Mouse (Mus musculus) heart, adult 18-20 months (tissue): ENCODE results near the gene Ly75. TPM values are rescaled to one million over a fixed set of nuclear protein-coding genes. Genes with fewer than 3 reads are reported as not detected.

Experiments
- DNase-seq, 2 experiments: peaks; one replicate each; pipeline ENCODE4 v3.0.0; 2021 to 2022; ENCODE audit warnings: mixed read lengths in 1 of 2
- long read RNA-seq, 2 experiments: library from polyadenylated mRNA; stranded (forward); transcript quantifications; one replicate each; pipeline ENCODE4 v2.0.0; 2021
- total RNA-seq, 2 experiments: library from RNA; stranded (reverse); gene quantifications; 2 replicates each; pipeline ENCODE4 v1.2.3; 2021

Gene Ly75
- 1 to 10 TPM; 1.1 to 1.6 TPM for total RNA-seq
- long read RNA-seq, experiment 1 = 0 reads
- long read RNA-seq, experiment 2 = 0 reads

GRCm38 (mm10) chr2:60382858-60383669 lies at the start of gene Ly75:
Gene Ly75, minus strand, starts transcription at chr2:60383303.
- peak; percentile 81 to 89 for DNase-seq

GRCm38 (mm10) chr2:60430315-60431021 lies 47.4 kb upstream of the Ly75 start:
- no peak for DNase-seq

- DNase-seq = peak; percentile 52 to 85
These were observed 35.0 kb upstream of the Ly75 start for GRCm38 (mm10) chr2:60418075-60418474.

GRCm38 (mm10) chr2:60414334-60414733 lies 31.2 kb upstream of the Ly75 start:
- no peak for DNase-seq

GRCm38 (mm10) chr2:60413006-60413650 lies 30.0 kb upstream of the Ly75 start:
- DNase-seq = no peak

- no peak for DNase-seq
These were observed 28.1 kb upstream of the Ly75 start for GRCm38 (mm10) chr2:60411181-60411580.

GRCm38 (mm10) chr2:60409989-60410763 lies 27.1 kb upstream of the Ly75 start:
- no peak for DNase-seq

GRCm38 (mm10) chr2:60409194-60409593 lies 26.1 kb upstream of the Ly75 start:
- DNase-seq = no peak

- DNase-seq = no peak
These were observed 24.3 kb upstream of the Ly75 start for GRCm38 (mm10) chr2:60407387-60407786.

- DNase-seq = no peak
These were observed 22.3 kb upstream of the Ly75 start for GRCm38 (mm10) chr2:60405431-60405830.

GRCm38 (mm10) chr2:60404763-60405162 lies 21.7 kb upstream of the Ly75 start:
- DNase-seq = no peak

GRCm38 (mm10) chr2:60401694-60402093 lies 18.6 kb upstream of the Ly75 start:
- no peak for DNase-seq

GRCm38 (mm10) chr2:60393786-60394185 lies 10.7 kb upstream of the Ly75 start:
- no peak for DNase-seq

- DNase-seq = no peak
These were observed 9.2 kb upstream of the Ly75 start for GRCm38 (mm10) chr2:60392286-60392685.

- DNase-seq = no peak
These were observed 4.3 kb upstream of the Ly75 start for GRCm38 (mm10) chr2:60387363-60387762.

- no peak for DNase-seq
These were observed 3.7 kb upstream of the Ly75 start for GRCm38 (mm10) chr2:60386835-60387234.

- DNase-seq = peak; percentile 64 to 68
These were observed 1.6 kb upstream of the Ly75 start for GRCm38 (mm10) chr2:60384763-60385085.

GRCm38 (mm10) chr2:60384083-60384762 lies 1.1 kb upstream of the Ly75 start:
- no peak for DNase-seq

- no peak for DNase-seq
These were observed 757 bp downstream of the Ly75 start for GRCm38 (mm10) chr2:60382346-60382745.

GRCm38 (mm10) chr2:60377260-60377659 lies 5.8 kb downstream of the Ly75 start:
- DNase-seq = no peak

GRCm38 (mm10) chr2:60375608-60376107 lies 7.4 kb downstream of the Ly75 start:
- no peak for DNase-seq
